Mouse (Mus musculus) adrenal gland (tissue): ENCODE data around the gene Msh4.

ENCODE experiments used
- intact Hi-C: fragments of 180-260 bp; cut with DNase I; formaldehyde crosslinking; loops from one replicate; pipeline ENCODE4 v1.15.1; 2025
- long read RNA-seq, 2 experiments: library from polyadenylated mRNA; unstranded; transcript quantifications; one replicate each; pipeline ENCODE4 v2.0.0; 2020; ENCODE audit warnings: borderline replicate concordance in 1 of 2; ENCODE audit not compliant: insufficient replicate concordance in 1 of 2

The Msh4 gene
- long read RNA-seq, experiment 1: 0 reads
- long read RNA-seq, experiment 2: 0 reads

GRCm38 (mm10) chr3:153906136-153906871 is at the start of gene Msh4:
Msh4 (minus strand) TSS chr3:153906138.
- intact Hi-C loops: loop anchor here (10.0 kb wide), 1 partner anchor 318 kb away; no protein-coding TSS in a partner anchor

- intact Hi-C loops: no loop called here
These were observed 42.2 kb upstream of the Msh4 start for GRCm38 (mm10) chr3:153948176-153948575.

GRCm38 (mm10) chr3:153947271-153947670 is 41.3 kb upstream of the Msh4 start:
- intact Hi-C loops: no loop called here

GRCm38 (mm10) chr3:153944335-153944990 is 38.5 kb upstream of the Msh4 start, which contains the start of gene Acadm:
Acadm (minus strand) TSS chr3:153944632.
- intact Hi-C loops: no loop called here

GRCm38 (mm10) chr3:153943901-153944334 is 38.0 kb upstream of the Msh4 start:
- intact Hi-C loops: no loop called here

- intact Hi-C loops: no loop called here
These were observed 37.2 kb upstream of the Msh4 start for GRCm38 (mm10) chr3:153943003-153943640.

GRCm38 (mm10) chr3:153941613-153942012 is 35.7 kb upstream of the Msh4 start:
- intact Hi-C loops: no loop called here

- intact Hi-C loops: no loop called here
These were observed 34.5 kb upstream of the Msh4 start for GRCm38 (mm10) chr3:153940486-153940885.

- intact Hi-C loops: no loop called here
These were observed 34.1 kb upstream of the Msh4 start for GRCm38 (mm10) chr3:153940021-153940420.

- intact Hi-C loops: no loop called here
These were observed 31.3 kb upstream of the Msh4 start for GRCm38 (mm10) chr3:153937116-153937810.

- intact Hi-C loops: no loop called here
These were observed 29.9 kb upstream of the Msh4 start for GRCm38 (mm10) chr3:153935878-153936277.

- intact Hi-C loops: no loop called here
These were observed 26.5 kb upstream of the Msh4 start for GRCm38 (mm10) chr3:153932461-153932860.

GRCm38 (mm10) chr3:153929526-153929925 is 23.6 kb upstream of the Msh4 start:
- intact Hi-C loops: no loop called here

- intact Hi-C loops: no loop called here
These were observed 20.4 kb upstream of the Msh4 start for GRCm38 (mm10) chr3:153926333-153926732.

GRCm38 (mm10) chr3:153921147-153921910 is 15.4 kb upstream of the Msh4 start:
- intact Hi-C loops: no loop called here

- intact Hi-C loops: loop anchor here (10.0 kb wide), 1 partner anchor 1178 kb away; the partner anchor contains the start of genes Fpgt and Lrriq3
These were observed 11.3 kb upstream of the Msh4 start for GRCm38 (mm10) chr3:153917200-153917599.

GRCm38 (mm10) chr3:153913510-153914243 is 7.7 kb upstream of the Msh4 start:
- intact Hi-C loops: loop anchor here (10.0 kb wide), 1 partner anchor 1181 kb away; the partner anchor contains the start of genes Fpgt and Lrriq3

GRCm38 (mm10) chr3:153912546-153913509 is 6.9 kb upstream of the Msh4 start, which contains the start of gene Rabggtb:
Rabggtb (minus strand) TSS chr3:153913009.
- intact Hi-C loops: loop anchor here (10.0 kb wide), 1 partner anchor 1182 kb away; the partner anchor contains the start of genes Fpgt and Lrriq3
